Mouse (Mus musculus) adrenal gland, postnatal 25 days (tissue): Measurements from ENCODE around the gene D430041D05Rik. TPM values are rescaled to one million over a fixed set of nuclear protein-coding genes. Genes with fewer than 3 reads are reported as not detected.

Experiments used
- DNase-seq: peaks from one replicate; pipeline ENCODE4 v3.0.0; 2021; ENCODE audit warnings: mixed read lengths
- long read RNA-seq: library from polyadenylated mRNA; stranded (forward); transcript quantifications from one replicate; pipeline ENCODE4 v2.0.0, GENCODE M21; 2021
- total RNA-seq: library from RNA; stranded (reverse); gene quantifications from 2 replicates; pipeline ENCODE4 v1.2.3, GENCODE M21; 2021

The D430041D05Rik gene
- 36.2 and 37.6 TPM in 2 replicates for total RNA-seq
- long read RNA-seq, partial matches to known transcripts: 4 of 7 reads
- long read RNA-seq, other reads (novel, unspliced or antisense): 3 of 7 reads

- DNase-seq: no peak
These were observed at the start of gene D430041D05Rik for GRCm38 (mm10) chr2:104410963-104411545. D430041D05Rik (minus strand) TSS chr2:104411013.

DNA sequence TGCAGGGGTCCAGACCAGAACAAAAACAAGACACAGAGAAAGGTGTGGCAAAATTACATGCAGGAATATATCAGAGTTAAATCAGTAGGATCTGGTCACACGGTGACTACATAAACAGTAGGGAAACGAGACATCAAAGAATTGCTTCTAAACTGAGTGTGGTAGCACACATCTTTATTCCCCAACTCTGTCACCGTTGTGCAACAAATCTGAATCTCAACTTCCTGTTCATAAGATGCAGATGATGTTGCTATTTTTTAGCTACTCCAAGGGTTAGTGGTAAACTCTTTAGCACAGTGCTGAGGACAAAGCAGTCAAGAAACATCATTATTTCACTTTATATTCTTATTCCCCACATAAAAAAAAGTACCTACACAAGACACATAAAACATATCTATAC, 49.2 kb upstream of the D430041D05Rik start:
- no peak for DNase-seq

DNA sequence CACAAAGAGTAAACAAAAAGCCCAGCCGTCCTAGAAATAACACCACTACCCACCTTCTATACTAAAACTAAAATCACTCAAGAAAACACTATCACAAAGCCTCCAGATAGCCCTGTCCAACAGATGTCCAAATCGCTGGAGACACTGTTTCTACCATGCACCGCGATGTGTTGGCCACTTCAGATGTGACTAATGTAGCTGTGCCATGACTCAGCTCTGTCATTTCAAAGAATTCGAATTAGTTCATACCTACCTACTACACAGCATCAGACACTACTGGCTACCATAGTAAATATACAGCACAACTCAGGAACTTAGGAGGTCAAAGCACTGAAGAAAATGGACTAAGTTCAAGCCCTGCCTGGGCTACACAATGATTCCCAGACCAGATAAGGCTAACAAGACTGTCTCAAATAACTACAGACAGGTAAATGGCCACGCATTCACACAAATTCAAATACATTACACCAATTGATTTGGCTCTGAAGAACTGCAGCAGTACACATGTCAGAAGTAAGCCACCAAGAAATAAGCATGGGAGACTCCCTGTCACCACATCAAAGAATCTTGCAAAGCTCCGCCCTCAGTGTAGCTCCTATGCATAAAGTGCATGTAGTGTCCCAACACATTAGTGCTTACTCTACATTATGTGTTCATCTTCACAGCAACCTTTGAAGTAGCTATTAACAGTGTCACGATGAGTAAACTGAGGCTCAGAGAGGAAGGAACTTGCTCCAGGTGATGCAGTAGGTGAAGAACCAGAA, 47.9 kb upstream of the D430041D05Rik start:
- DNase-seq: no peak

DNA sequence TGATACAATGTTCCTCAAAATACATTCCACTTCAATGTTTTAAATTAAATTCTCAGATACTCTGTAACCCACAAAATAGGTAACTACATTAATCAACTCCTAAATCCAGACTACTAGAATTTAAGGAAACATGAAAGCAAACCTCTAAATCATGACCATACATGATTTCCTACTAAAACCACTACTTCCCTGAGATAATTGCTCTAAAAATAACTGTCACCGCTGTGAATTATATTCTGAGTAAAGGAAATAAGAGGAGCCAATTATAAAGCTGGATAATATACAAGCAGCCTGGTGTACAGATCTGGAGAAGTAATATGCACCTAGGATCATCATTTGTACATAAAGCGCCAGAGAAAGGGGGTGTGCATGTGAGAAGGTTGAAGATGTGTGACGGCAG, 46.3 kb upstream of the D430041D05Rik start:
- DNase-seq: no peak

- DNase-seq: no peak
These were observed 39.9 kb upstream of the D430041D05Rik start for GRCm38 (mm10) chr2:104450685-104451084.

DNA sequence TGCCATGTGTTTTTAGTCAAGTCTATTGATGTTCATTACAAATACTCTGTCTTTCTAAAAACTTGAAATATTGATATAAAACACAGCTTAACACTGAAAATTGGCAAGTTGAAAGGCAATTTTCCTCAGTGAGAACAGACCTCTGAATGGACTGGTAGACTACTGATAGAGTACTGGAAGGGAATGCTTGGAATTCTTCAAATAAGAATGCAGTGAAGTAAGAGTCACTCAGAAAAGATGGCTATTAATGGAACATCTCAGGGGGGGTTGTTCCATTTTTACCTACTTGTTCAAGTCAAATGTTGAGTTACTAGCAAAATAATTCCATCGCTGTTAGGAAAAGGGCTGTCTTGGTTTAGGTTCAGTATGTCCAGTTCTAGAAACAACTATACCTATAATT, 38.4 kb upstream of the D430041D05Rik start:
- no peak for DNase-seq

GRCm38 (mm10) chr2:104448201-104448600, 37.4 kb upstream of the D430041D05Rik start:
- DNase-seq: no peak

- no peak for DNase-seq
These were observed 35.2 kb upstream of the D430041D05Rik start for GRCm38 (mm10) chr2:104446016-104446415.

DNA sequence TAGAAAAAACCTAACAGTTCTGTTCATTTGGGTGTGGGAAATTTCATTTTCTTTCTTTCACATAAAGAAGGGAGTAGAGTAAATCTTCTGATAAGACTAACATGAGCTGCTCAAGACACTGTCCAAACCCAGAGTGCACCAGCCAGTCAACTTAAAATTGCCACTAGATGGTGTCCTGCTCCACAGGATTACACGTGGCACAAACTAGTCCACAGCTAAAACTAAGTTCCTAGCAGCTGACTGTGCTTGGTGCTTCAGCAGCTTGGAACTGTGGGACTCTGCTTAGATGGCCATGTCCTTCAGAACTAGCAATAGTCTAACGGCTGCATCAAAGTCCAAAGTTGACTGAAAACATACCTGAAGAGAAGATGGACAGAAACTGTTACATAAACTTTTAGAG, 34.0 kb upstream of the D430041D05Rik start:
- peak; percentile 39 for DNase-seq

- DNase-seq: no peak
These were observed 31.5 kb upstream of the D430041D05Rik start for GRCm38 (mm10) chr2:104442341-104442740.

- DNase-seq: no peak
These were observed 25.4 kb upstream of the D430041D05Rik start for GRCm38 (mm10) chr2:104436226-104436625.

DNA sequence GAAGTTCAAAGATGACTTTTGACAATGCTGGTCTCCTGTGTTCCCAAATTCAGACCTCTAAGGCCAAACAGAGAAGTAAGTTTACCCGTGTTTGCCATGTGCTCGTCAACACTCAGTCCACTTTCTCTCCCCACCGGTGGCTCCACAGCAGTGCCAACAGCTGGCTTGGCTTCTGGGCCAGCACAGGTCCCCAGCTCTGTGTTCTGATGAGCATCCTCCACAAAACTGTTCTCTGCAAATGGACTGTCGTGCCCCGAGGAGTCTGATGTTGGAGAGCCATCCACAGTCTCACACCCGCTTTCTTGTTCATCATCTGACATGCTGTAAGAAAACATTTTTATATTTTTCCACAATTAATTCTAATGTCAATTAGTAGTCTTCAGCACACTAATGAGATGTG, 20.3 kb upstream of the D430041D05Rik start:
- DNase-seq: no peak

- no peak for DNase-seq
These were observed 19.8 kb upstream of the D430041D05Rik start for GRCm38 (mm10) chr2:104430566-104430965.

DNA sequence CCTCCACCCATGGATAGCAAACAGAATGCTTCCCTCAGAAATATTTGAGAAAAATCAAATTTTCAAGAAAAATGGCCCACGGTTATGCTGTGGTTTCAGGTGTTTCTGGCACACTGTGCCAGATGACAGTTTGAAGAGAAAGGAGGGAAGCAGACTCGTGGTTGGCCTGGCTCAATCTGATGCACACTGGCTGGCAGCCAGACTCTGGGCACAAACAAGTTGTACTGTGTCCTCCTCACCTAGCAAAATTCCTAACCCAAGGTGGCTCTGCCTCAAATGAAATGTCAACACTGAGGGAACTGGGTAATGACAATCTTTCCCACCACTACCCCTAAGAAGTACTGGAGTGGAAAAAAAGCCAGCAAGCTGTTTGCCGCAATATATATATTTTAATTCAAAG, 15.3 kb upstream of the D430041D05Rik start:
- DNase-seq: no peak

DNA sequence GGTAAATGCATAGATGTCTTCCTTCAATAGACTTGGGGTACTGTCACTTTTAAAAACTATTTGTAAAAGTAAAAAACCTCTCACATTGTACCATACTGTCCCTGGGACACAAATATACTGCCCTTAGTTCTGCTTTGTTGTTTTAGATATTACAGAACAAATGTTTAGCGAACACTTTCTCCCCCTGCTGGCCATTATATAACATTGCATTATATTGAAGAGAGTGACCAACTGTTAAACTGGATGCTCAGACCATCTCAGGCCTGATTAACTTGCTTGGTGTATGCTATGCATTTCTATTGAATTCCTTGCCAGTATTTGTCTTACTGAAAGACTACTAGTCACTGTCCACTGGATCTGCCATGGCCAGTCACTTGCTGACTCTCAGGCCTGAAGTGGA, 11.4 kb upstream of the D430041D05Rik start:
- DNase-seq: no peak

DNA sequence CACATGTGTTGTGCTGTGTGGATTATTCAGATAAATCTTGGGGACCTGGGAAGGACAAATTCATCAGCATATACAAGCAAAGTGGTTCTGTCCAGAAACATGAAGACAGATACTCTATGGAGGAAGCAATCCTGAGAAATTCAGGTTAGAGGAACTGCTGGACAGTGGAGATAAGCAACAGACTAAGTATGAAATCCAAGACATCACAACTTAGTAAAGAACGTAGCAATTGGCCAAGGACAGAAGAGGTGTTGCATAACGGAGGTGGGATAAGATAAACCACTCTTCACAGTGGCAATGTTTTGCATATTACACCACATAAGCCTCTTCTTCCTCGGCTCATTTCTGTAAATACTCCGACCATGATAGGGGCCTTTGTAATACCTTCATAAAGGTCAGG, 10.0 kb upstream of the D430041D05Rik start:
- no peak for DNase-seq

GRCm38 (mm10) chr2:104419999-104420398, 9.2 kb upstream of the D430041D05Rik start:
- DNase-seq: no peak

- DNase-seq: no peak
These were observed 8.6 kb upstream of the D430041D05Rik start for GRCm38 (mm10) chr2:104419411-104419810.

GRCm38 (mm10) chr2:104413011-104413410, 2.2 kb upstream of the D430041D05Rik start:
- no peak for DNase-seq

DNA sequence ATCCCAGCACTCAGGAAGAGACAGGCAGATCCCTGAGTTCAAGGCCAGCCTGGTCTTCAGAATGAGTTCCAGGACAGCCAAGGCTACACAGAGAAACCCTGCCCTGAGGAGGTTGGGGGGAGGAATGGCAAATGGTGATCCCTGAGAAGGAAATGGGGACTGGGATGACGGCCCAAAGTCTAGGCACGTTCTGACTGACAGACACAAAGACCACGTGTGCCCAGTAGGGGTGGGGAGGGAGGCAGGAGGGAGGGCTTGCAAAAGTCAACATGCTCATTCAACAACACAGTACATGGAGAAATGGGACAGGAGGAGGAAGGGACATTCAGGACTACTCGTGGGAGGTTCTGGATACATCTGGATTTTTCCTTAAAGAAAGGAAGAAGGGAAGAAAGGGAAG, 1.7 kb upstream of the D430041D05Rik start:
- no peak for DNase-seq

- no peak for DNase-seq
These were observed 993 bp upstream of the D430041D05Rik start for GRCm38 (mm10) chr2:104411806-104412205.

- peak; percentile 50 for DNase-seq
These were observed 677 bp downstream of the D430041D05Rik start for GRCm38 (mm10) chr2:104409851-104410821.

- DNase-seq: no peak
These were observed 2.5 kb downstream of the D430041D05Rik start for GRCm38 (mm10) chr2:104408351-104408750.
